Mouse (Mus musculus): Measurements from ENCODE around the gene H2-Q4.
"Not testable (repeated sequence)": the region's sequence is repeated elsewhere in the genome, so short reads cannot be mapped to it uniquely, and the experiment has no call there.

Gene H2-Q4

GRCm38 (mm10) chr17:35379369-35379728, at the start of gene H2-Q4:
H2-Q4 (plus strand) TSS chr17:35379617.
- CTCF ChIA-PET: interaction anchor here (0.7 kb wide), 1 partner anchor 13 kb away, joined by 3 read pairs; no protein-coding TSS in a partner anchor

GRCm38 (mm10) chr17:35329714-35330113, 49.7 kb upstream of the H2-Q4 start:
- CTCF ChIA-PET: not testable (repeated sequence)

- CTCF ChIA-PET: not testable (repeated sequence)
Measured at GRCm38 (mm10) chr17:35331546-35331945, 47.9 kb upstream of the H2-Q4 start.

GRCm38 (mm10) chr17:35342071-35342671, 37.2 kb upstream of the H2-Q4 start, which contains the start of gene H2-Q2:
H2-Q2 (plus strand) TSS chr17:35342242.
- CTCF ChIA-PET: no interaction called here

GRCm38 (mm10) chr17:35342711-35343476, 36.5 kb upstream of the H2-Q4 start:
- CTCF ChIA-PET: no interaction called here

GRCm38 (mm10) chr17:35347659-35348058, 31.8 kb upstream of the H2-Q4 start:
- CTCF ChIA-PET: not testable (repeated sequence)

GRCm38 (mm10) chr17:35353275-35353674, 26.1 kb upstream of the H2-Q4 start:
- CTCF ChIA-PET: not testable (repeated sequence)

- CTCF ChIA-PET: no interaction called here
Measured at GRCm38 (mm10) chr17:35354071-35354470, 25.3 kb upstream of the H2-Q4 start.

- CTCF ChIA-PET: no interaction called here
Measured at GRCm38 (mm10) chr17:35357086-35357485, 22.3 kb upstream of the H2-Q4 start.

GRCm38 (mm10) chr17:35358763-35359469, 20.5 kb upstream of the H2-Q4 start:
- CTCF ChIA-PET: no interaction called here

GRCm38 (mm10) chr17:35359470-35359862, 20.0 kb upstream of the H2-Q4 start:
- CTCF ChIA-PET: no interaction called here

GRCm38 (mm10) chr17:35379729-35380451, 473 bp downstream of the H2-Q4 start:
- CTCF ChIA-PET: no interaction called here

GRCm38 (mm10) chr17:35389796-35390195, 10.4 kb downstream of the H2-Q4 start:
- CTCF ChIA-PET: not testable (repeated sequence)

GRCm38 (mm10) chr17:35392671-35393070, 13.3 kb downstream of the H2-Q4 start:
- CTCF ChIA-PET: not testable (repeated sequence)

GRCm38 (mm10) chr17:35393864-35394800, 14.7 kb downstream of the H2-Q4 start:
- CTCF ChIA-PET: not testable (repeated sequence)

- CTCF ChIA-PET: not testable (repeated sequence)
Measured at GRCm38 (mm10) chr17:35396956-35397355, 17.5 kb downstream of the H2-Q4 start.

GRCm38 (mm10) chr17:35413057-35413456, 33.6 kb downstream of the H2-Q4 start:
- CTCF ChIA-PET: not testable (repeated sequence)

GRCm38 (mm10) chr17:35415273-35416129, 36.1 kb downstream of the H2-Q4 start:
- CTCF ChIA-PET: not testable (repeated sequence)

- CTCF ChIA-PET: interaction anchor here (0.8 kb wide), 1 partner anchor 16 kb away, joined by 3 read pairs; no protein-coding TSS in a partner anchor
Measured at GRCm38 (mm10) chr17:35418772-35419171, 39.4 kb downstream of the H2-Q4 start.

- CTCF ChIA-PET: interaction anchor here (0.8 kb wide), 1 partner anchor 15 kb away, joined by 3 read pairs; no protein-coding TSS in a partner anchor
Measured at GRCm38 (mm10) chr17:35419564-35419963, 40.1 kb downstream of the H2-Q4 start.
